ENCODE assay signal across 15 mouse cellular contexts in genomic region chr13:51656516-51657235, GRCm38 (mm10).
"Had no signal": no experiment of that assay in that cellular context is flagged by ENCODE, and none has a peak within 500 bp of the region (broad histone marks: within the 10 kb centered on the region; RNA-seq: fewer than 3 reads in every experiment).

No protein-coding gene starts in this region.

- DNase-seq: lung, embryonic 14.5 days; lung, postnatal 10 days; lung, postnatal 4 days; right cerebral cortex, postnatal 4 days; spleen, adult 18-20 months; thymus, adult 18-20 months; thymus, postnatal 25 days had no signal

- H3K9ac ChIP-seq: limb, embryonic 15.5 days; liver, embryonic 12.5 days; lung, embryonic 14.5 days; neural tube, embryonic 15.5 days had no signal

- H3K4me2 ChIP-seq: limb, embryonic 15.5 days; liver, embryonic 12.5 days; lung, embryonic 14.5 days; midbrain, embryonic 11.5 days; neural tube, embryonic 15.5 days had no signal

- H3K4me3 ChIP-seq: limb, embryonic 15.5 days; liver, embryonic 12.5 days; megakaryocyte, embryonic 14.5 days; neural tube, embryonic 15.5 days had no signal

- H3K9me3 ChIP-seq: limb, embryonic 15.5 days; liver, embryonic 12.5 days; megakaryocyte, embryonic 14.5 days; neural tube, embryonic 15.5 days had no signal

- H3K27ac ChIP-seq: limb, embryonic 15.5 days; liver, embryonic 12.5 days; neural tube, embryonic 15.5 days had no signal

- ATAC-seq: hindbrain, embryonic 16.5 days; inflammation-experienced regulatory T-cells, adult 6 months; liver, embryonic 12.5 days; midbrain, embryonic 16.5 days had no signal

- H3K27me3 ChIP-seq: limb, embryonic 15.5 days; liver, embryonic 12.5 days; megakaryocyte, embryonic 14.5 days; neural tube, embryonic 15.5 days had no signal
